Mouse (Mus musculus): ENCODE measurements around the gene Pabpc1l. TPM values are rescaled to one million over a fixed set of nuclear protein-coding genes. Genes with fewer than 3 reads are reported as not detected.

The Pabpc1l gene
- polyA plus RNA-seq, 1 experiment, result 0.60 TPM

DNA sequence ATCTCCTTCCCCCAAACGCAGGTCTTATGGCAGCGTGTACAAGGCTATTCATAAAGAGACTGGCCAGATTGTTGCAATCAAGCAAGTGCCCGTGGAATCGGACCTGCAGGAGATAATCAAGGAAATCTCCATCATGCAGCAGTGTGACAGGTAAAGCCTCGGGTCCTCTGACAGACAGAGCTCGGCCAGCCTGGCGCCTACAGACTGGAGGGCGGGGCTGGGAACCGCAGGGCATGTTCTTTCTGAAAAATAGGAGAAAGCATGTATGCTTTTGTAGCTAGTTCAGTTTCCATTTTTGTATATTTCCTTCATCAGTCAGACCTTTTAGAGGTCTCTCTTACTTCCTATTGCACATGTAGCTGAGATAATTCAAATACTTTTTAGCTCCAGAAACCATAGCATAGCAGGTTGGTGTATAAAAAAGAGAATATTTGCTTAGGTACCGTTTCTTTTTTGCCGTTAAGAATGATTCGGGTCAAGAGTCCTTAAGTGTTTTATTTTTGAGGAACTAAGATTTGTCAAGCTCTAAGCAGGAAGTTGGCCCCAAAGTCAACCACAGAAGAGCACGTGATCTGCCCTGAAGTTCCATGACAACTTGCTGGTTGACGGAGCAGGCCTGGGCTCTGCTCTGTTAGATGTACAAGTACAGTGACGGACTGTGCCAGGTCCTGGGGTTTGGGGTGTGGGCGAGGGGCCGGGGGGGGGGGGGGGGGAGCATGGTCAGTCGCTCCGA is 58.5 kb downstream of the Pabpc1l start:
- TF ChIP-seq FOSL1 (IDR thresholded peaks at IDR 0.05; ENCODE audit: insufficient read depth, low read length, poor library complexity, severe bottlenecking), result no peak
- no peak for TF ChIP-seq CTCF (IDR thresholded peaks at IDR 0.05; ENCODE audit: control insufficient read depth, insufficient read depth, insufficient read length)
- H3K79me2 ChIP-seq (ENCODE audit: control insufficient read depth, insufficient read depth), result no peaks in the 10 kb centered on the region
- peaks cover 82% of the 10 kb centered on the region for H3K36me3 ChIP-seq (ENCODE audit: control insufficient read depth, insufficient read depth)

DNA sequence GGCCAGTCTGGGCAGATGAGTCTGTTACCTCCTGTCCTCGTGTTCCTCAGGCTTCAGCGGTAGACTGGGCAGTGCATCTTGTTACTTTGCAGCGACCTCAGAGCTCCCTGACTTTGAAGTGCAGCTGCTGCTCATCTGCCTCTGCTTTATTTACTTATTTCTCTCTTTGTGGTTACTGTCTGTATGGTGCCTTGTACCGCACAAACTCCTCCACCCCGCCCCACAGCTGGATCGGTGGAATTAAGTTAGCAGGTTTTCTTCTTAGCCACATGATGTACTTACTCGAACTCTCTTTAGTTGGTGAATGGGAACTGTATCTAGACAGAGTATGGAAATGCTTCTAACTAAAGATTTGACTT is 59.1 kb downstream of the Pabpc1l start:
- no peaks in the 10 kb centered on the region for H3K79me3 ChIP-seq (ENCODE audit: low read depth)
- no peak overlapping the region for H3K4me3 ChIP-seq (ENCODE audit: insufficient read depth, poor library complexity, severe bottlenecking)
- H3ac ChIP-seq (ENCODE audit: control insufficient read depth, insufficient read length, low read depth), result no peak overlapping the region
- TF ChIP-seq MAX (IDR thresholded peaks at IDR 0.05) (no peak), MYOG (IDR thresholded peaks at IDR 0.05; ENCODE audit: control insufficient read depth, extremely low read depth, insufficient read length) (no peak), USF1 (IDR thresholded peaks at IDR 0.05; ENCODE audit: low read depth) (no peak), CTCF (IDR thresholded peaks at IDR 0.05; ENCODE audit: control insufficient read depth, insufficient read depth, insufficient read length) (no peak), CEBPB (IDR thresholded peaks at IDR 0.05; ENCODE audit: low read depth) (no peak), MYOD1 (IDR thresholded peaks at IDR 0.05; ENCODE audit: control insufficient read depth, insufficient read length, low read depth) (no peak), FOSL1 (IDR thresholded peaks at IDR 0.05; ENCODE audit: insufficient read depth, low read length, poor library complexity, severe bottlenecking) (no peak)
- H3K79me2 ChIP-seq (ENCODE audit: control insufficient read depth, insufficient read depth), result no peaks in the 10 kb centered on the region
- H3K27me3 ChIP-seq (ENCODE audit: control insufficient read depth, insufficient read depth, insufficient read length), result no peaks in the 10 kb centered on the region
- H3K36me3 ChIP-seq (ENCODE audit: control insufficient read depth, insufficient read depth), result peaks cover 87% of the 10 kb centered on the region

More for the DNA sequence above, 58.5 kb downstream of the Pabpc1l start:
- Histone ChIP-seq H3K27me3 (ENCODE audit: control insufficient read depth, insufficient read depth, insufficient read length) (no peaks in the 10 kb centered on the region), H3ac (ENCODE audit: control insufficient read depth, insufficient read length, low read depth) (no peak overlapping the region), H3K4me3 (ENCODE audit: insufficient read depth, poor library complexity, severe bottlenecking) (no peak overlapping the region), H3K79me3 (ENCODE audit: low read depth) (no peaks in the 10 kb centered on the region)

DNA sequence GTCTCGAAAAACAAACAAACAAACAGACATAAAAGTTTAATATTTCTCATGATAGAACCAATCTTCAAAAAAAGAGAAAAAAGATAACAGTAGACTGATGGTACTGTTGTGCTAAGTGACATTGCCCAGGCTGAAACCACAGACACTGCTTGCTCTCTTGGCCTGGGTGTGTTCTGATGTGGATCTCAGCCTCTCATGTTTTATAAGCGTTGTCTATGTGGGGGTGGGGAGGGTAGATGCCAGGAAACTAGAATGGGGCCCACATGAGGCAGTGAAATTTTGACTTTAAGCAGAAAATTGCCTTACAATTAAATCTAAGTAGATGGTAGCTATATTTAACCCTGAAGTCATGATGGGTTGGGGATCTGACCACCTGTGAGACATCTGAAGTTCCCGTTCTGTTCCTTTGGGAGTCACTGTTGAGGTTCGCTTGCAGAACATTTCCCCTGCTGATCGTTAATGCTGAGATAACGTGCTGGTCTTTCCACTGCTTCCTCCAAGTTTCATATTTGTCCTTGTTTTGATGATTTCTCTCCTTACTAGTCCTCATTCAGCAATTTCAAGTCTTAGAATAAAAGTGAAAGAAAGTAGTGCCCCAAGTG is 62.3 kb downstream of the Pabpc1l start:
- H3K79me3 ChIP-seq (ENCODE audit: low read depth), result no peaks in the 10 kb centered on the region
- no peaks in the 10 kb centered on the region for H3K27me3 ChIP-seq (ENCODE audit: control insufficient read depth, insufficient read depth, insufficient read length)
- no peak overlapping the region for H3K4me3 ChIP-seq (ENCODE audit: insufficient read depth, poor library complexity, severe bottlenecking)
- H3ac ChIP-seq (ENCODE audit: control insufficient read depth, insufficient read length, low read depth), result no peak overlapping the region
- TF ChIP-seq USF1 (IDR thresholded peaks at IDR 0.05; ENCODE audit: low read depth) (no peak), MYOD1 (IDR thresholded peaks at IDR 0.05; ENCODE audit: control insufficient read depth, insufficient read length, low read depth) (no peak), MAX (IDR thresholded peaks at IDR 0.05) (no peak), CTCF (IDR thresholded peaks at IDR 0.05; ENCODE audit: control insufficient read depth, insufficient read depth, insufficient read length) (no peak), FOSL1 (IDR thresholded peaks at IDR 0.05; ENCODE audit: insufficient read depth, low read length, poor library complexity, severe bottlenecking) (no peak), CEBPB (IDR thresholded peaks at IDR 0.05; ENCODE audit: low read depth) (no peak), MYOG (IDR thresholded peaks at IDR 0.05; ENCODE audit: control insufficient read depth, extremely low read depth, insufficient read length) (no peak)
- peaks cover 8% of the 10 kb centered on the region for H3K79me2 ChIP-seq (ENCODE audit: control insufficient read depth, insufficient read depth)
- H3K36me3 ChIP-seq (ENCODE audit: control insufficient read depth, insufficient read depth), result peaks cover 73% of the 10 kb centered on the region

DNA sequence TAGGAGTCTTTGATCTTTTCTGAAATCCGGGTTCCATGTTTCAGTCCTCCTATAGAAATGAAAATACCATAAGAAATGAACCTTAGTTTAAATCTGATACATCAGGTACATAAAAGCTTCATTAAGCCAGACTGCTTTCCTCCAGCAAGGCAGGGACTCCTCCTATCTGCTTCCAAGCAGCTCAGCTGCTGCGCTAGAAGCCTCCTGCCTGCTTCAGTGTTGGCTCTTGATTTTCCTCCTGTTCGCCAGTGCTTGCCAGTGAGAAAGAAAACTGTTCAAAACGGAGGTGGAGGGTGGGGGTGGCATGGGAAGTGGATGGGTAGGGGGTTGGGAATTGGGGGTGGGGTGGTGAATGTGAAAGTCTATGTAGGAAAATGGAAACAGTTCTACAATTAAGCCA is 64.3 kb downstream of the Pabpc1l start:
- Histone ChIP-seq H3K79me2 (ENCODE audit: control insufficient read depth, insufficient read depth) (peaks cover 8% of the 10 kb centered on the region), H3K79me3 (ENCODE audit: low read depth) (no peaks in the 10 kb centered on the region), H3K36me3 (ENCODE audit: control insufficient read depth, insufficient read depth) (peaks cover 56% of the 10 kb centered on the region), H3K27me3 (ENCODE audit: control insufficient read depth, insufficient read depth, insufficient read length) (no peaks in the 10 kb centered on the region), H3ac (ENCODE audit: control insufficient read depth, insufficient read length, low read depth) (no peak overlapping the region), H3K4me3 (ENCODE audit: insufficient read depth, poor library complexity, severe bottlenecking) (no peak overlapping the region)
- no peak for TF ChIP-seq CEBPB (IDR thresholded peaks at IDR 0.05; ENCODE audit: low read depth)

DNA sequence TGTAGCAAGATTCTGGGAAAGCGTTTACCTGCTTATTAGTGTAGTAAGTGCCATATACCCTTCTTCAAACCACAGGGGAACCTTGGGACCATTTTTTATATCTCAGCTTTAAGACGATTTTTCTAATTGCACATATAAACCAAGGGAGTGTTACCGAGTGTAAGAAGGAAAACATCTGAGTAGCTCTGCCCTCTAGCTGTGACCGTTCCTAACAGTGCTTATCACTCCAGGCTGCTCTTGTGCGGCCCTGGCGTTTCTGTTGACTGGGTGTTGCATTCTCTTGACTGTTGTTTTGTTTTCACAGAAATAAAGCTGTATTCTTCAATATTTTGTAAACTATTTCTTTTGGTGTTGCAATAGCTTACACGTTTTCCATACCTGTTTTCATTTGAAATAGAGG is 68.9 kb downstream of the Pabpc1l start:
- Histone ChIP-seq H3K36me3 (ENCODE audit: control insufficient read depth, insufficient read depth) (peaks cover 38% of the 10 kb centered on the region), H3K79me3 (ENCODE audit: low read depth) (no peaks in the 10 kb centered on the region), H3K79me2 (ENCODE audit: control insufficient read depth, insufficient read depth) (peaks cover 8% of the 10 kb centered on the region), H3ac (ENCODE audit: control insufficient read depth, insufficient read length, low read depth) (no peak overlapping the region), H3K27me3 (ENCODE audit: control insufficient read depth, insufficient read depth, insufficient read length) (no peaks in the 10 kb centered on the region), H3K4me3 (ENCODE audit: insufficient read depth, poor library complexity, severe bottlenecking) (no peak overlapping the region)
- TF ChIP-seq CEBPB (IDR thresholded peaks at IDR 0.05; ENCODE audit: low read depth) (no peak), MYOD1 (IDR thresholded peaks at IDR 0.05; ENCODE audit: control insufficient read depth, insufficient read length, low read depth) (no peak), USF1 (IDR thresholded peaks at IDR 0.05; ENCODE audit: low read depth) (no peak), CTCF (IDR thresholded peaks at IDR 0.05; ENCODE audit: control insufficient read depth, insufficient read depth, insufficient read length) (no peak)

DNA sequence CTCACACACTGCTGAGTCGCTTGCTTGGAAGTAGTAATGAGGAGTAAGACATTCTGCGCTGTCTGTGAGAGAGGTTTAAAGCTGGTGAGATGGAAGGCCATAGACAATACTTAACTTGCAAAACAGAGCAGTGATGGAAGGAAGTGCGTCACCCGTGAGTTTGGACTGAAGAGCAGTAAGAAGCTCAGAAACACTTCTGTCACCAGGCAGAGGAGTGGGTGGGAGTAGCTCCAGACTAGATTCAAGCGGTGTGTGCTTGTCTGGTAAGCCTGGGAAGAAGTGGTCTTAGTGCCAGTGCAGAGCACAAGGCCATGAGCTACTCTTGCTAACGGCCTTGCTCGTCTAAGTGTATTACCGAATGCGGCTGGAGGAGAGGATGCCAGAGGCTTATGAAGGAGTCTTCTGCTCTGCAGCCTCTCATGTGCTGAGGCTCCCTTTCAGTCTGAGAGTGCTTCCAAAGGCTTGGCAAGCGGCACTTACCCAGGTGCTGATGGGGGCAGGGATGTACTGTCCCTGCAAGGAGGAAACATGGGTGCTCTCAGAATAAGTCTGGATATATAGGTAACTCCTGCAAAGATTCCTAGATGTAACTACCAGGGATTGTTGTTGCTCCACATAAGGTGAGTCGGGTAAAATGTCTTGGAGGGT is 73.5 kb downstream of the Pabpc1l start:
- Histone ChIP-seq H3ac (ENCODE audit: control insufficient read depth, insufficient read length, low read depth) (no peak overlapping the region), H3K79me2 (ENCODE audit: control insufficient read depth, insufficient read depth) (no peaks in the 10 kb centered on the region), H3K79me3 (ENCODE audit: low read depth) (no peaks in the 10 kb centered on the region), H3K36me3 (ENCODE audit: control insufficient read depth, insufficient read depth) (peaks cover 50% of the 10 kb centered on the region), H3K27me3 (ENCODE audit: control insufficient read depth, insufficient read depth, insufficient read length) (no peaks in the 10 kb centered on the region), H3K4me3 (ENCODE audit: insufficient read depth, poor library complexity, severe bottlenecking) (no peak overlapping the region)
- TF ChIP-seq MAX (IDR thresholded peaks at IDR 0.05) (no peak), CTCF (IDR thresholded peaks at IDR 0.05; ENCODE audit: control insufficient read depth, insufficient read depth, insufficient read length) (no peak), USF1 (IDR thresholded peaks at IDR 0.05; ENCODE audit: low read depth) (no peak), FOSL1 (IDR thresholded peaks at IDR 0.05; ENCODE audit: insufficient read depth, low read length, poor library complexity, severe bottlenecking) (no peak)

Other genes with a start within 250 kb of the Pabpc1l start
- gene Ccn5, start 204.6 kb upstream of the Pabpc1l start, polyA plus RNA-seq (2012; fragmentation: generic; extraction: Trizol), result 0.78 TPM
- not detected for gene Kcnk15, start 171.8 kb upstream of the Pabpc1l start, polyA plus RNA-seq (2012; fragmentation: generic; extraction: Trizol)
- gene Rims4, start 106.8 kb upstream of the Pabpc1l start, polyA plus RNA-seq (2012; fragmentation: generic; extraction: Trizol), result not detected
- 114 TPM for gene Ywhab, start 30.5 kb upstream of the Pabpc1l start, polyA plus RNA-seq (2012; fragmentation: generic; extraction: Trizol)
- gene Stk4, start 44.9 kb downstream of the Pabpc1l start, polyA plus RNA-seq (2012; fragmentation: generic; extraction: Trizol), result 9.5 TPM
- gene Tomm34, start 45.7 kb downstream of the Pabpc1l start, polyA plus RNA-seq (2012; fragmentation: generic; extraction: Trizol), result 19.3 TPM
- not detected for gene Kcns1, start 145.7 kb downstream of the Pabpc1l start, polyA plus RNA-seq (2012; fragmentation: generic; extraction: Trizol)
- gene Wfdc5, start 157.3 kb downstream of the Pabpc1l start, polyA plus RNA-seq (2012; fragmentation: generic; extraction: Trizol), result not detected
- not detected for gene Wfdc12, start 165.2 kb downstream of the Pabpc1l start, polyA plus RNA-seq (2012; fragmentation: generic; extraction: Trizol)
- 0.76 TPM for gene Wfdc15a, start 174.7 kb downstream of the Pabpc1l start, polyA plus RNA-seq (2012; fragmentation: generic; extraction: Trizol)
- gene Wfdc15b, start 196.2 kb downstream of the Pabpc1l start, polyA plus RNA-seq (2012; fragmentation: generic; extraction: Trizol), result not detected
- gene Svs2, start 213.0 kb downstream of the Pabpc1l start, polyA plus RNA-seq (2012; fragmentation: generic; extraction: Trizol), result not detected
- gene Svs3b, start 231.2 kb downstream of the Pabpc1l start, polyA plus RNA-seq (2012; fragmentation: generic; extraction: Trizol), result not detected